Mouse (Mus musculus): ENCODE measurements at regions not wholly inside any gene's neighbourhood (a gene's known extent, or its start where the extent isn't known, plus 50 kb on each side); places are given as distances from the start of the nearest gene placed in this dataset.
A peak's percentile ranks its signal among the peaks of the same experiment; 100 is the strongest.

- intact Hi-C loops (cut with DNase I) = no loop called here
Measured at GRCm38 (mm10) chr3:119653007-119653565, 131.2 kb downstream of the Ptbp2 start.

GRCm38 (mm10) chr3:119638633-119639032 is 145.6 kb downstream of the Ptbp2 start:
- intact Hi-C loops (cut with DNase I) = no loop called here
- DNase-seq (ENCODE audit: extremely low spot score in 1 of 2, low spot score in 2 of 2) = no peak

More at GRCm38 (mm10) chr3:119653007-119653565, 131.2 kb downstream of the Ptbp2 start:
- DNase-seq (ENCODE audit: extremely low spot score in 1 of 2, low spot score in 2 of 2) = no peak

- DNase-seq (ENCODE audit: extremely low spot score in 1 of 2, low spot score in 2 of 2) = no peak
- intact Hi-C loops (cut with DNase I) = no loop called here
Measured at GRCm38 (mm10) chr3:119635641-119636040, 148.6 kb downstream of the Ptbp2 start.

GRCm38 (mm10) chr3:119633516-119633915 is 150.8 kb downstream of the Ptbp2 start:
- DNase-seq (ENCODE audit: extremely low spot score in 1 of 2, low spot score in 2 of 2) = peak in 1 of 2 experiments; percentile 8
- intact Hi-C loops (cut with DNase I) = no loop called here

GRCm38 (mm10) chr3:119606116-119606515 is 178.2 kb downstream of the Ptbp2 start:
- intact Hi-C loops (cut with DNase I) = no loop called here
- no peak for DNase-seq (ENCODE audit: extremely low spot score in 1 of 2, low spot score in 2 of 2)

- no peak for DNase-seq (ENCODE audit: extremely low spot score in 1 of 2, low spot score in 2 of 2)
- intact Hi-C loops (cut with DNase I) = no loop called here
Measured at GRCm38 (mm10) chr3:119588872-119589416, 195.3 kb downstream of the Ptbp2 start.

GRCm38 (mm10) chr3:119587971-119588370 is 196.3 kb downstream of the Ptbp2 start:
- intact Hi-C loops (cut with DNase I) = no loop called here
- DNase-seq (ENCODE audit: extremely low spot score in 1 of 2, low spot score in 2 of 2) = no peak

GRCm38 (mm10) chr3:119575516-119575915 is 208.8 kb downstream of the Ptbp2 start:
- no peak for DNase-seq (ENCODE audit: extremely low spot score in 1 of 2, low spot score in 2 of 2)
- intact Hi-C loops (cut with DNase I) = no loop called here

- intact Hi-C loops (cut with DNase I) = no loop called here
- DNase-seq (ENCODE audit: extremely low spot score in 1 of 2, low spot score in 2 of 2) = no peak
Measured at GRCm38 (mm10) chr3:119537884-119538283, 246.4 kb downstream of the Ptbp2 start.

GRCm38 (mm10) chr3:119524510-119525123 is 259.6 kb downstream of the Ptbp2 start:
- intact Hi-C loops (cut with DNase I) = no loop called here
- no peak for DNase-seq (ENCODE audit: extremely low spot score in 1 of 2, low spot score in 2 of 2)

- intact Hi-C loops (cut with DNase I) = no loop called here
- no peak for DNase-seq (ENCODE audit: extremely low spot score in 1 of 2, low spot score in 2 of 2)
Measured at GRCm38 (mm10) chr3:119512596-119512995, 271.7 kb downstream of the Ptbp2 start.

- DNase-seq (ENCODE audit: extremely low spot score in 1 of 2, low spot score in 2 of 2) = no peak
- intact Hi-C loops (cut with DNase I) = no loop called here
Measured at GRCm38 (mm10) chr3:119509132-119509531, 275.1 kb downstream of the Ptbp2 start.

- intact Hi-C loops (cut with DNase I) = no loop called here
- DNase-seq (ENCODE audit: extremely low spot score in 1 of 2, low spot score in 2 of 2) = no peak
Measured at GRCm38 (mm10) chr3:119503471-119503972, 280.7 kb downstream of the Ptbp2 start.

GRCm38 (mm10) chr3:119498711-119499110 is 285.6 kb downstream of the Ptbp2 start:
- intact Hi-C loops (cut with DNase I) = no loop called here
- DNase-seq (ENCODE audit: extremely low spot score in 1 of 2, low spot score in 2 of 2) = peak; percentile 83

GRCm38 (mm10) chr3:119497880-119498279 is 286.4 kb downstream of the Ptbp2 start:
- intact Hi-C loops (cut with DNase I) = no loop called here
- DNase-seq (ENCODE audit: extremely low spot score in 1 of 2, low spot score in 2 of 2) = no peak

- intact Hi-C loops (cut with DNase I) = no loop called here
- no peak for DNase-seq (ENCODE audit: extremely low spot score in 1 of 2, low spot score in 2 of 2)
Measured at GRCm38 (mm10) chr3:119494580-119494979, 289.7 kb downstream of the Ptbp2 start.

- DNase-seq (ENCODE audit: extremely low spot score in 1 of 2, low spot score in 2 of 2) = no peak
- intact Hi-C loops (cut with DNase I) = no loop called here
Measured at GRCm38 (mm10) chr3:119492627-119493026, 291.6 kb downstream of the Ptbp2 start.

GRCm38 (mm10) chr3:119489336-119489735 is 294.9 kb downstream of the Ptbp2 start:
- DNase-seq (ENCODE audit: extremely low spot score in 1 of 2, low spot score in 2 of 2) = no peak
- intact Hi-C loops (cut with DNase I) = no loop called here

All from left cerebral cortex, postnatal 10 days (tissue).